Mouse (Mus musculus): ENCODE data around the gene Git2. TPM values are rescaled to one million over a fixed set of nuclear protein-coding genes. Genes with fewer than 3 reads are reported as not detected.

Gene Git2
- total and polyA plus RNA-seq, 3 experiments = 24.0 to 71.7 (median 64.9) TPM

DNA sequence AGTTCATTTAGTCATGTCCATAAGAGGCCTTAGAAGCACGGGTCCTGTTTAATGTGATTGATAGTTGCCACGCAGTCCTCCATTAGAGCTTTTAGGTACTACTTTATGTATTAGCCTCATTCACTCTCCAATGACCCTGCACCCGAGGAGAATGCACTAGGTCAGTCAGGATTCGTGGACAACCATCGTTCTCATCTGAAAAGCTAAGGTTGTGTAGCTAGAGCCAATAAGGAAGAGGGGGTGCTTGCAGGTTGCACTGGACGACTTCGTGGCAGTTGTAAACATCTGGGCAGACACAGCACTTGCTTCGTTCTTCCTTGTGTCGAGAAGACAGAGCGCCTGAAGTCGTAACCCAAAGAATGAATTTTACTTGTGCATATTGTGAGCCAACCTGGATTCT lies 1.5 kb downstream of the Git2 start:
- Histone ChIP-seq H3K4me1 (ENCODE audit: control insufficient read depth in 1 of 2, insufficient read depth in 2 of 2, low read length in 2 of 2) (peaks cover 0 to 23% of the 10 kb centered on the region in 2 experiments; a peak in 3 of 4 replicates), H3K9ac (ENCODE audit: control insufficient read depth, low read depth, low read length, poor library complexity, severe bottlenecking) (peak overlapping the region; percentile 93), H3K36me3 (ENCODE audit: control insufficient read depth in 1 of 2, insufficient read depth in 2 of 2, low read length in 2 of 2) (peaks cover 3 to 21% of the 10 kb centered on the region in 2 experiments; a peak in 3 of 4 replicates), H3K79me2 (ENCODE audit: control insufficient read depth, insufficient read depth, low read length, poor library complexity) (peaks cover 89% of the 10 kb centered on the region), H3K27ac (ENCODE audit: control insufficient read depth, low read depth, low read length) (peak overlapping the region; percentile 75), H3K4me3 (ENCODE audit: control insufficient read depth in 1 of 2, insufficient read depth in 1 of 2, low read depth in 2 of 2, low read length in 2 of 2) (peak overlapping the region; percentile 83 to 91), H3K27me3 (ENCODE audit: control insufficient read depth in 1 of 2, insufficient read depth in 2 of 2, low read length in 2 of 2) (no peaks in the 10 kb centered on the region), H3K9me3 (replicated peaks; ENCODE audit: insufficient read depth, low read length) (no peaks in the 10 kb centered on the region)
- TF ChIP-seq BHLHE40 (IDR thresholded peaks at IDR 0.05; ENCODE audit: borderline replicate concordance, low read depth, low read length) (0 out of 2 replicates have a peak, but pooled peaks have one; percentile 2), MAZ (IDR thresholded peaks at IDR 0.05; ENCODE audit: low read depth, low read length) (no peak), MEF2A (IDR thresholded peaks at IDR 0.05; ENCODE audit: extremely low read depth, insufficient replicate concordance, low read depth, low read length, poor library complexity, severe bottlenecking) (0 out of 2 replicates have a peak, but pooled peaks have one; percentile 13), MYB (IDR thresholded peaks at IDR 0.05; ENCODE audit: low read depth, low read length) (no peak), ZMIZ1 (IDR thresholded peaks at IDR 0.05; ENCODE audit: low read depth, low read length) (no peak), MAX (IDR thresholded peaks at IDR 0.05; ENCODE audit: low read length) (peak; percentile 65), JUND (IDR thresholded peaks at IDR 0.05; ENCODE audit: low read depth, low read length) (no peak), MXI1 (IDR thresholded peaks at IDR 0.05; ENCODE audit: low read depth, low read length) (0 out of 2 replicates have a peak, but pooled peaks have one; percentile 13)
- DNase-seq (ENCODE audit: low read depth, low spot score) = peak; percentile 78

DNA sequence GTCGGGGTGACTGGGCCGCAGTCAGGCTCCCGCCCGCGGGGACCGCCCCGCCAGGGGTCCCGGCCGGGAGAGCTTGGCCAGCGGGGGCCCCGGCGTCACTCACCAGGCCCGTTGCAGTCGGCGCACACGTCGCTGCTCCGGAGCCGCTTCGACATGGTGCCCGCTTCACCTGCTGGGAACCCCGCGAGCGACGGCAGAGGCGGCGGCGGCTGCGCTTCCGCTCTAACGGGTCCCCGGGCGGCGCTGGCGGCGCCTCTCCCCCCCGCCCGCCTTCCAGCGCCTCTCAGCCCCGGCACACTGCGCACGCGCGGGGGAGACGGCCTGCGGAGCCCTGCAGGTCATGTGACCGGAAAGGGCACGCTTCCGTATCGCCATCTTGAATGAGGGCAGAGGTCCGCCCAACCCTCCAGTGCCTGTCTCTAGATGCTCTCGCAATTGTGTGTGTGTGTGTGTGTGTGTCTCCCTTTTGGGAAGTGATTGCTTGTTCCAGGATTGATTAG lies 2.1 kb downstream of the Git2 start:
- Histone ChIP-seq H3K79me2 (ENCODE audit: control insufficient read depth, insufficient read depth, low read length, poor library complexity) (peaks cover 88% of the 10 kb centered on the region), H3K27ac (ENCODE audit: control insufficient read depth, low read depth, low read length) (peak overlapping the region; percentile 80), H3K36me3 (ENCODE audit: control insufficient read depth in 1 of 2, insufficient read depth in 2 of 2, low read length in 2 of 2) (peaks cover 3 to 17% of the 10 kb centered on the region in 2 experiments), H3K4me3 (ENCODE audit: control insufficient read depth in 1 of 2, insufficient read depth in 1 of 2, low read depth in 2 of 2, low read length in 2 of 2) (peak overlapping the region; percentile 83 to 91), H3K9ac (ENCODE audit: control insufficient read depth, low read depth, low read length, poor library complexity, severe bottlenecking) (peak overlapping the region; percentile 94), H3K4me1 (ENCODE audit: control insufficient read depth in 1 of 2, insufficient read depth in 2 of 2, low read length in 2 of 2) (peaks cover 0 to 22% of the 10 kb centered on the region in 2 experiments; a peak in 3 of 4 replicates), H3K9me3 (replicated peaks; ENCODE audit: insufficient read depth, low read length) (no peaks in the 10 kb centered on the region), H3K27me3 (ENCODE audit: control insufficient read depth in 1 of 2, insufficient read depth in 2 of 2, low read length in 2 of 2) (no peaks in the 10 kb centered on the region)
- DNase-seq (ENCODE audit: low read depth, low spot score) = peak; percentile 98
- TF ChIP-seq SIN3A (IDR thresholded peaks at IDR 0.05; ENCODE audit: low read length) = peak; percentile 96
- TF ChIP-seq ETS1 (IDR thresholded peaks at IDR 0.05; ENCODE audit: low read depth, low read length) = peak; percentile 59
- peak in 1 of 2 experiments; percentile 28; a peak in 1 of 4 replicates for TF ChIP-seq EP300 (IDR thresholded peaks at IDR 0.05; ENCODE audit: low read depth in 1 of 2, low read length in 2 of 2)
- TF ChIP-seq GABPA (IDR thresholded peaks at IDR 0.05; ENCODE audit: low read depth, low read length) = no peak
- TF ChIP-seq POLR2AphosphoS5 (IDR thresholded peaks at IDR 0.05; ENCODE audit: borderline replicate concordance, low read depth, low read length) = no peak
- no peak for TF ChIP-seq TBP (IDR thresholded peaks at IDR 0.05; ENCODE audit: low read depth, low read length)
- TF ChIP-seq TCF12 (IDR thresholded peaks at IDR 0.05; ENCODE audit: low read depth, low read length) = peak; percentile 55
- TF ChIP-seq NRF1 (IDR thresholded peaks at IDR 0.05; ENCODE audit: insufficient read depth, low read depth, low read length, poor library complexity, severe bottlenecking) = peak; percentile 96
- TF ChIP-seq ZKSCAN1 (IDR thresholded peaks at IDR 0.05; ENCODE audit: low read depth, low read length) = no peak
- TF ChIP-seq MEF2A (IDR thresholded peaks at IDR 0.05; ENCODE audit: extremely low read depth, insufficient replicate concordance, low read depth, low read length, poor library complexity, severe bottlenecking) = no peak
- 0 out of 2 replicates have a peak, but pooled peaks have one; percentile 76 for TF ChIP-seq UBTF (IDR thresholded peaks at IDR 0.05; ENCODE audit: borderline replicate concordance, insufficient read depth, low read depth, low read length)
- TF ChIP-seq MAZ (IDR thresholded peaks at IDR 0.05; ENCODE audit: low read depth, low read length) = peak; percentile 74; the same call in 1 of the 2 replicates
- TF ChIP-seq CTCF (IDR thresholded peaks at IDR 0.05 in 2 of 3, conservative IDR thresholded peaks at IDR 0.05 in 1 of 3; ENCODE audit: control insufficient read depth in 1 of 3, insufficient read depth in 1 of 3, low read depth in 2 of 3, low read length in 3 of 3, poor library complexity in 1 of 3, severe bottlenecking in 1 of 3) = no peak
- TF ChIP-seq E2F4 (IDR thresholded peaks at IDR 0.05; ENCODE audit: borderline replicate concordance, low read depth, low read length) = no peak
- peak; percentile 92 for TF ChIP-seq HCFC1 (IDR thresholded peaks at IDR 0.05; ENCODE audit: low read depth, low read length)
- TF ChIP-seq MXI1 (IDR thresholded peaks at IDR 0.05; ENCODE audit: low read depth, low read length) = peak; percentile 78; the same call in 1 of the 2 replicates
- TF ChIP-seq ZC3H11A (IDR thresholded peaks at IDR 0.05; ENCODE audit: low read depth, low read length) = no peak
- TF ChIP-seq GATA1 (IDR thresholded peaks at IDR 0.05; ENCODE audit: low read depth, low read length) = no peak
- no peak for TF ChIP-seq CHD2 (IDR thresholded peaks at IDR 0.05; ENCODE audit: low read length)
- peak; percentile 75; the same call in 1 of the 2 replicates for TF ChIP-seq KAT2A (conservative IDR thresholded peaks at IDR 0.05; ENCODE audit: low read depth, low read length)
- no peak for TF ChIP-seq CHD1 (IDR thresholded peaks at IDR 0.05; ENCODE audit: low read depth, low read length)
- TF ChIP-seq ZNF384 (IDR thresholded peaks at IDR 0.05; ENCODE audit: low read depth, low read length) = 0 out of 2 replicates have a peak, but pooled peaks have one; percentile 8
- TF ChIP-seq RCOR1 (IDR thresholded peaks at IDR 0.05; ENCODE audit: low read depth, low read length) = peak; percentile 64; the same call in 1 of the 2 replicates
- TF ChIP-seq ZMIZ1 (IDR thresholded peaks at IDR 0.05; ENCODE audit: low read depth, low read length) = peak; percentile 74
- TF ChIP-seq POLR2AphosphoS2 (IDR thresholded peaks at IDR 0.05; ENCODE audit: low read length) = peak; percentile 64; the same call in 1 of the 2 replicates
